Mouse (Mus musculus) thymus, postnatal 14 days (tissue): ENCODE measurements around the gene Rab11fip3.

Experiments used
- DNase-seq: peaks from one replicate; pipeline ENCODE4 v3.0.0; 2021

The Rab11fip3 gene

DNA sequence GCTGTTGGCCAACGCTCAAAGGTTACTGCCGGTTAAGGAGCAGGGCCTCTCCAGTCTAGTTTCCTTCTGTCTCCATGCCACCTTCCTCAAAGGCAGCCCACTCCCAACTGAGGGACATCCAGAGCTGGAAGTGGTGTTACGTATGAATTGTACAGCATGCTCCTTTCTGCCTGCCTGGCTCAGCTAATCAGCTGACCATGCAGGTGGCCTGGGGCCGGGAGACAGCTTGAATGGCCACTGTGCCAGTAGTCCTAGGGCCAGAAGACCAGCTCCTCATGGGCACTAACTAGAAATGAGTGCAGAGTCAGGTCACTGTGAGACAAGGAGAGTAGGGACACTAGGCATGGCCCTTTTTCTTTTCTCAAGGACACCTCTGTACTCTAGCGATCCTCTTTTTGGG lies 116.2 kb downstream of the Rab11fip3 start:
- no peak for DNase-seq

GRCm38 (mm10) chr17:25951803-25952623 lies 117.3 kb downstream of the Rab11fip3 start, which contains the start of gene A930017K11Rik:
TSS of gene A930017K11Rik (minus strand) at chr17:25952565.
- DNase-seq = no peak

- no peak for DNase-seq
Measured at GRCm38 (mm10) chr17:25951225-25951802, 118.0 kb downstream of the Rab11fip3 start.

DNA sequence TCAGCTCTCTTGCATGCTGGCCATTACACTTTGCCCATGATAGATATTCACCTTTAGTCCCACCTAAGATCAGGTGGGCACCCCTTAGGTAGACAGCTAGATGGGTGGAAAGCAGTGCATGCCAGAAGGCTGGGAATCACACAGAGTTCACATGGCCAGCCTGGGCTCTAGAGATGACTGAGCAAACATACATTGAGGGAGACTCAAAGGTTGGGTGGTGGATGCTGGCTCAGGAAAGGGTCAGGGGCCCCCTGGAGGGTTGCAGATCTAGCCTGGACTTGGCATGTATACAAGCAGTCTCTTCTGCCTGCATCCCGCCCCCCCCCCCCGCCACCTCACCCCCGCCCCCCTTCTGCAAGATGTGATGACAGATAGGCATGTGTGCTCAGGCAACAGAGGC lies 118.6 kb downstream of the Rab11fip3 start:
- DNase-seq = no peak

DNA sequence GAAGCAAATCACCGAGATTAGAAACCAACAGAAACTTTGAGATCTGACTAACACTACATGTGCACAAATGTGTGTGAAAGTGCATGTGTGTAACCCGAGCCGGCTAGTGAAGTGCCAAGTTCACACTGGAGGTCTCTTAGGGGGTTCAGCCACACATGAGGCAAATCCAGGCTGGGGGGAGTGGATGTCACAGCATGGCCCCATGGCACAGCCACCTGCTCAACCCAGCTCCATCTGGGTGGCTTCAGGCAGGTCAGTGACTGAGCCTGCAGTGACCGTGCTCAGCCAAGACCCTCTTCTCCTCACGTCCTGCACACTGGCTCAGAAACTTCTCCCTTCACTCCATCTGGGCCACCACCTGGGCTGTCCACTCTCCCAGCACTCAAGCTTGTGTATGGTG lies 119.4 kb downstream of the Rab11fip3 start:
- no peak for DNase-seq

DNA sequence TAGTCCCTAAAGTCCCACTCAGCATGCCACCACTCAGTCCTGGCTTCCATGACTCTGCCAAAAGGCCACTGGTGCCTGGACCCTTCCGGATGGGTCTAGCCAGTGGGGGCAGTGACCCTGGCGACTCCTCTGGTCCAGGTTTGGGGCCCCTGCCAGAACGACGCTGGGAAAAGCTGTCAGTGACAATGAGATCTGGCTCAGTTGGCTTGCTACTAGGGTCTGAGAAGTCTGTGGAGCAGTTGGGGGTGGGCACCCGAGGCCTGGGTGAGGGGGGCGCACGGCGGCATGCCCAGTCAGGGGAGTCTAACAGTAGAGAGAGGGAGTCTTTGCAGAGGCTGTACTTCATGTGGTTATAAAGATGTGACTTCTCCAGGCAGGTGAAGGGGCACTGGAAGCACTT lies 121.3 kb downstream of the Rab11fip3 start:
- no peak for DNase-seq

GRCm38 (mm10) chr17:25947576-25947975 lies 121.8 kb downstream of the Rab11fip3 start:
- no peak for DNase-seq

DNA sequence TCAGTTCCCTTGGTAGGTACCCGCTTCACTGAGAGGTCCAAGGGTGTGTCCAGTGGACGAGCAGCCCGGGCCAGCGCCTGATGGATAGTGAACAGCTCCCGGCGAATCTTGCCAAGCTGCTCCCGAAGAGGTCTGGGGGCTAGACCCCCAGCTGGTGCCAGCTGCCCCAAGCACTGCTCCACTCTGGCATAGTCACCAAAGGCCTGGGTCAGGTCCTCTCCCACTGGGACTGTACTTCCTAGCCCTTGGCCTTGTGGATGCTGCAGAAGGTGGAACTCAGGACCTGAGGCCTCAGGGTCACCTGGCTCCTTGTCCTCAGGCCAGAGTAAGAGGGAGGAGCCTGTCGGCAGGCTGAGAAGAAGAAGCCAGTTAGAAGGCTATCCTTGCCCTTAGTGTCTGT lies 122.5 kb downstream of the Rab11fip3 start:
- DNase-seq = no peak

GRCm38 (mm10) chr17:25946349-25946748 lies 123.0 kb downstream of the Rab11fip3 start:
- DNase-seq = no peak

GRCm38 (mm10) chr17:25945517-25946155 lies 123.7 kb downstream of the Rab11fip3 start:
- no peak for DNase-seq

DNA sequence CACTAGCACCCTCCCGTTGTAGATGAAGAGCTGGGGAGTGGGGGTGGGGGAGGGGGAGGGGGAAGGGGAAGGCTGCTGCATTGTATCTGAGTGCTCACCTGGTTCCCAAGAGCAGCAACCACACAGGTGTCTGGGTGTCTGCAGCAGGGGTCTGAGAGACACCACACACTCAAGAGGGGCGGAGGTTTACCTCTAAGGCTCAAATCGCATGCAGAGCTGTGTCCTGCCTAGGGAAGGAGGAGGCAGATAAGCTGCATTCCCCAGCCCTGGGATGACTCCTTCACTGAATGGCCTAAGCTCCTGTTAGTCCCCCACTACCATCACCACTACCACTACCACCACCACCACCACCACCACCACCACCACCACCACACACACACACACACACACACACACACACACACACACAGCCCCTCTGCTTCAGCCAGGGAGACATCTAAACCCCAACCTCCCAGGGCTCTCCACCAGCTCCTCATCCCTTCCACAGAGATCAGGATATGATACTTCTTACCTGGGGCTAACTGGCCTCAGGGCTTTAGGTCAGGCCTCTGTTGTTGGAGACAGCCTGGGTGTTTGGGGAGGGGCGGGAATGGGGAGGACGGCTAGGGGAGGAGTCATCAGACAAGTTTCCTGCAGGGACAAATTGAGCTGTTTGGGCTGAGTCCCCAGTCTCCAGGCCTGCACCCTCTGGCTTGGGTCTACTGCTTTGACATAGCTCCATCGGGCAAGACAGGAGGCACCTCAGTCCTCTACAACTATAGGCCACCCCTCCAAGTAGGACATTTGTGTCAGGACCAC lies 124.8 kb downstream of the Rab11fip3 start, which contains the start of the genes Pigq and Nhlrc4:
Gene Pigq, minus strand, starts transcription at position 571 of the 798 bp plus-strand sequence.
Gene Nhlrc4, minus strand, starts transcription at position 596 of the 798 bp plus-strand sequence.
- no peak for DNase-seq

DNA sequence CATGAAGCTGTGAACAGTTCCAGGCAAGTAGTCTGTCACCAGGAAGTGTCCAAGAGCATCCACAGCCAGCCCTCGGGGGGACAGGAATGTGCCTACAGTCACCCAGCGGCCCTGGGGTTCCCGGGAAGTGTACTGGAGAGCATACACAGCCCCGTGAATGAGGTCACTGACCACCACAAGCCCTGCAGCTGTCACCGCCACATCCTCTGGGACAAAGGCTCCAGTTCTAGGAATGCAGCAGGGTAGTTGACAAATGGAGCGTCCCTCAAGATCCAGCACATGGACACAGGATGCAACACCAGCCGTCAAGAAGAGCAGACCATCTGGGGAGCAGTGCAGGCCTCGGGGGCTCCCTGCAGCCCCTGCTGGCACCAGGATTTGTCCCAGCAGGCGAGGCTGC lies 125.6 kb downstream of the Rab11fip3 start:
- DNase-seq = no peak

GRCm38 (mm10) chr17:25943221-25943620 lies 126.1 kb downstream of the Rab11fip3 start:
- DNase-seq = no peak

- no peak for DNase-seq
Measured at GRCm38 (mm10) chr17:25942597-25943151, 126.7 kb downstream of the Rab11fip3 start.

GRCm38 (mm10) chr17:25941511-25942241 lies 127.7 kb downstream of the Rab11fip3 start:
- peak; percentile 77 for DNase-seq
